Mouse (Mus musculus): ENCODE measurements at regions not wholly inside any gene's neighbourhood (a gene's known extent, or its start where the extent isn't known, plus 50 kb on each side); places are given as distances from the start of the nearest gene placed in this dataset.
A peak's percentile ranks its signal among the peaks of the same experiment; 100 is the strongest.
"Not testable (repeated sequence)": the region's sequence is repeated elsewhere in the genome, so short reads cannot be mapped to it uniquely, and the experiment has no call there.

- intact Hi-C loops (cut with DNase I): no loop called here
- DNase-seq (ENCODE audit: low spot score in 2 of 2): no peak
Observed at GRCm38 (mm10) chr10:119146342-119146741, 93.5 kb downstream of the Cand1 start.

DNA sequence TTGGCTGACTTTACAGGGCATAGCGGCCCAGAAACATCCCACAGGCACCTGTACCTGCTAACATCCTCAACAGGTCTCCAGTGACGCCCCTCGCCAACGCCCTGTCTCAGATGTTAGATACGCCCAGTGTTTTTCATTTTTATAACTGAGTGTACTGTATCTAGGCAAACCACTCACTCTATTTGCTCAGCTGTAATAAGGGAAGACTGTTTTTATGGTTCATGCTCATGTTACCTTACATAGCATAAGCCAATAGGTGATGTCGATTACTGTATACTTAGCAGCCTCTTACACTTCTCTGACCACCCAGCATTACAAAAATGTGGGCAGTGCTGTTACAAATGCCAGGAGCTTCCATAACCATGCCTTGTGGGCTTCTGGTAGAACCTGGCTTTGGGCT lies 97.0 kb downstream of the Cand1 start:
- intact Hi-C loops (cut with DNase I): no loop called here
- DNase-seq (ENCODE audit: low spot score in 2 of 2): no peak

DNA sequence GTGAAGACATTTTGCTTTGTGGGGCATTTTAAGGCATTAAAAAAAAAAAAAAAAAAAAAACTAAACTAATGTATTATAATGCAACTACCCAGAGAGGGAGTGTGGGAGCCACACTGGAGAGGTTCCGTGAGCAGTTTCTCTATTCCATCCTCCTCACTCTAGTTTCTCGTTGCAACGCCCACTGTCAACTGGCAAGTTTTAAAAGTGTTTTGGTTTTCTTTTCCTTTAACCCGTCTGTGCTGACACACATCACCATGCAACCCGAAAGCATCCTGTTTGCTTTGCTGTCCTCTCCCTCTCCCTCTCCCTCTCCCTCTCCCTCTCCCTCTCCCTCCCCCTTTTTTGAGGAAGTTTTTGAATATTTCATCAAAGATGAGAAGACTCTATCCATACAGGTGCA lies 97.5 kb downstream of the Cand1 start:
- intact Hi-C loops (cut with DNase I): no loop called here
- peak in 1 of 2 experiments; percentile 32 for DNase-seq (ENCODE audit: low spot score in 2 of 2)

- intact Hi-C loops (cut with DNase I): no loop called here
- no peak for DNase-seq (ENCODE audit: low spot score in 2 of 2)
Observed at GRCm38 (mm10) chr10:119138237-119138636, 101.6 kb downstream of the Cand1 start.

DNA sequence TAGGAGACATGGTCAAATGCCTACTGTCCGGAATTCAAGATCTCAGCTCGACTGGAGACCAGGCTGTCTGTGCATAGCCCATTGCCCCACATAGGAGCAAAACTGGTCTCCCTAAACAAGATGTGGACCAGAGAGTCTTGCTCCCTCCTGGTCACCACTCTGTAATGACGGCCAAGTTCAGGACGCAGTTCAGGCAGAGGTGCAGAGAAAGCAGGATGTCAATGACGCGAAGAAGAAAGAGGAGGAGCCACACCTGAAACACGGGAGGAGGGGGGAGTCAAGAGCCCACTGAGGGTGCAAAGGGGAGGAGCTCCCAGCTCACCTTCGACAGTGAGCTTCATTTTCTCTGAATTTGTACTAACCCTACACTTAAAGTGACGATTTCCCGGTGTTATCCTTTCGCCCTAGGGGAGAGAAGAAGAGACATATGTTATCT lies 104.3 kb downstream of the Cand1 start:
- intact Hi-C loops (cut with DNase I): no loop called here
- no peak for DNase-seq (ENCODE audit: low spot score in 2 of 2)

DNA sequence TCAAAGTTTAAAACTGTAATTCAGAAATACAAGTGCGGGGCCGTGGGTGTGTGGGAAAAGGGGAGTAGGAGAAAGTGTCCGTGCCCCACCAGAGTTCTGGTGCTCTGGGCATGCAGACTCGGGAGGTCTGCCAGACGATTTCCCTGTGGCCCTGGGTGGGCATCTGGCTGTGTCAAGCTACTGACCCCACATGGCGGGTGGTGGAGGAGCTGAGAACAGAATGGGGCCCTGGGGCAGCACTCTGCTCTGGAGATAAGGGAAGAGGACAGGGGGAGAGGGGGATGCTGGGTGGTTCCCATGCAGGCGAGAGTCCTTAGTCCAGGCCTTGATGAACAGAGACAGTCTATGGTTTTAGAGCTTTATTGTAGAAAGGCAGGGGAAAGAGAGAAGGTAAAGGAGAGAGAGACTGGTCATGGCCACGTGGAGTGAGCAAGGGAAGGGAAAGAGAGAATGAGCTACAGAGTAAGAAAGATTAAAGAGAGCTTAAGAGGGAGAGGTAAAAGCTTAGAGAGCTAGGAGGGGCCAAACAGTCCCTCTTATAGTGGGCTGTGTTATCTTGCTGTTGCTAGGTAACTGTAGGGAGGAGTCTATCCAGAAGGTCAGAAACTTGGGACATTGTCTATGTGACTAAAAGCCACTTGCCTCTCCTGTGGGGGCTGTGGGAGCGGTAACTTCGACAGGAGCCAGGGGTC lies 104.9 kb downstream of the Cand1 start:
- no peak for DNase-seq (ENCODE audit: low spot score in 2 of 2)
- intact Hi-C loops (cut with DNase I): no loop called here

DNA sequence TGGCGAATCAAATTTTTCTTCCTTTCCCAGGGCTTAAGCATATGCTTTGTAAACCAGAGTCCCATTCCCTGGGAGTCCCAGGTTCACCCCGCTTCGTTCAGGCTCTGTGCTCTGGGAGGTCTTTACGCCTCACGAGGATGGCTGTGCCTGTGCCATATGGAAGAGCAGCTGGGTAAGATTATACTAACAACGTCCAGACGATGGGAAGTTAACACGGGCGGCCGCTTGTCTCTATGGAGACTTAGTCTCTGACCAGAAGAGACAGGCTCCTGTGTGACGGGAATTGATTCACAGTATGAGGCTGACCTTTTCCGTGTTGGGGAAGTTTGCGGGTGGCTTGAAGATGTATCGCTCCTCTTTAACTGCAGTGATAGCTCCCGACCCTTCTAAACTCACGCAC lies 107.9 kb downstream of the Cand1 start:
- intact Hi-C loops (cut with DNase I): no loop called here
- no peak for DNase-seq (ENCODE audit: low spot score in 2 of 2)

- intact Hi-C loops (cut with DNase I): no loop called here
Observed at GRCm38 (mm10) chr10:119130676-119131075, 109.2 kb downstream of the Cand1 start.

GRCm38 (mm10) chr10:119128035-119128434 lies 111.8 kb downstream of the Cand1 start:
- DNase-seq (ENCODE audit: low spot score in 2 of 2): no peak
- intact Hi-C loops (cut with DNase I): no loop called here

More at GRCm38 (mm10) chr10:119130676-119131075, 109.2 kb downstream of the Cand1 start:
- DNase-seq (ENCODE audit: low spot score in 2 of 2): no peak

- intact Hi-C loops (cut with DNase I): no loop called here
- DNase-seq (ENCODE audit: low spot score in 2 of 2): no peak
Observed at GRCm38 (mm10) chr10:119123517-119123916, 116.3 kb downstream of the Cand1 start.

GRCm38 (mm10) chr10:119122347-119122746 lies 117.5 kb downstream of the Cand1 start:
- intact Hi-C loops (cut with DNase I): no loop called here
- DNase-seq (ENCODE audit: low spot score in 2 of 2): no peak

DNA sequence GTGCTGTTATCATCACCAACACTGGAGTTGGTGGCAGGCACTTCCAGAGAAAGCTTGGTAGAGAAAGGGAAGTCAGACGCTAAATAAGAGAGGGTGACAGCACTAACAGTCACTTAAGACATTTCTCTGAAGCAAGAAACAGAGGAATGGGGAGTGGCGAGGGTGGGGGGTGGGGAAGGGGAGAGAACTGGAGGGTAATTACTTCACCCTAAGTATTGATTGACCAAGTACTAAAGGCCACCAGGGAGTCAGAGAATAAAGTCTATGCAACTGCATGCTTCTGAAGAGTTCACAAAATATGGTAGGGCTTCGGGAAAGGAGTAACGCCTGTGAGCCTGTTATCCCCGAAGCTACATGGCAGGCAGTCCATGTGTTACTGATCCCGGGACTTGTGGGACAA lies 118.3 kb downstream of the Cand1 start:
- intact Hi-C loops (cut with DNase I): no loop called here
- DNase-seq (ENCODE audit: low spot score in 2 of 2): no peak

- DNase-seq (ENCODE audit: low spot score in 2 of 2): no peak
- intact Hi-C loops (cut with DNase I): no loop called here
Observed at GRCm38 (mm10) chr10:119116843-119117390, 122.9 kb downstream of the Cand1 start.

DNA sequence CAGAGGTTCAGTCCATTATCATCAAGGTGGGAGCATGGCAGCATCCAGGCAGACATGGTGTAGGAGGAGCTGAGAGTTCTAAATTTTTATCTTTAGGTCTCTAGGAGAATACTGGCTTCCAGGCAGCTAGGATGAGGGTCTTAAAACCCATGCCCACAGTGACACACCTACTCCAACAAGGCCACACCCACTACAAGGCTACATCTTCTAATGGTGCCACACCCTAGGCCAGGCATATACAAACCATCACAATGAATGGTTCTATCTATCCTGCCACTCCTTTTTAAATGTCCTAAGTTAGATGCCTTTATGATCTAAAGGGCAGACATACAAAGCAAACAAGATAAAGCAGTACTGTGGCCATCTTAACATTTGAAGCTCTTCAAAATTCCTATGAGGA lies 124.7 kb downstream of the Cand1 start:
- DNase-seq (ENCODE audit: low spot score in 2 of 2); intact Hi-C loops (cut with DNase I): not testable (repeated sequence)

GRCm38 (mm10) chr10:119114653-119115052 lies 125.2 kb downstream of the Cand1 start:
- intact Hi-C loops (cut with DNase I): no loop called here
- DNase-seq (ENCODE audit: low spot score in 2 of 2): no peak

DNA sequence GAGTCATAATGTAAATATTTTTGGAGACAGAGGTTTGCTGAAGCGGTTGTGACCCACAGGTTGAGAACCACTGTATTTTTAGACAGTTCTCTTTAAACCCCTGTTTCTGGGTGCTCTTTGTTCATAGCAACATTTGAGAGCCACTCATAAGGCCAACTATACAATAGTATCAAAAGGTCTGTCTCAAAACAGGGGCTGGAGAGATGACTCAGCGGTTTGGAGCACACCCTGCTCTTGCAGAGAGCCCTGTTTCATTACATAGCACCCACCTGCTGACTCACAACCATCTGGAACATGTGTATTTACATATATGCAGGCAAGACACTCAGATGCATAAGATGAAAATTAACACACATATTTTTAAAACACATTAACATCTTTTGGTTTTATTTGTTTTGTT lies 128.0 kb downstream of the Cand1 start:
- DNase-seq (ENCODE audit: low spot score in 2 of 2): no peak

GRCm38 (mm10) chr10:119111409-119111808 lies 128.4 kb downstream of the Cand1 start:
- no peak for DNase-seq (ENCODE audit: low spot score in 2 of 2)
- intact Hi-C loops (cut with DNase I): no loop called here

More for the DNA sequence above, 128.0 kb downstream of the Cand1 start:
- intact Hi-C loops (cut with DNase I): no loop called here

DNA sequence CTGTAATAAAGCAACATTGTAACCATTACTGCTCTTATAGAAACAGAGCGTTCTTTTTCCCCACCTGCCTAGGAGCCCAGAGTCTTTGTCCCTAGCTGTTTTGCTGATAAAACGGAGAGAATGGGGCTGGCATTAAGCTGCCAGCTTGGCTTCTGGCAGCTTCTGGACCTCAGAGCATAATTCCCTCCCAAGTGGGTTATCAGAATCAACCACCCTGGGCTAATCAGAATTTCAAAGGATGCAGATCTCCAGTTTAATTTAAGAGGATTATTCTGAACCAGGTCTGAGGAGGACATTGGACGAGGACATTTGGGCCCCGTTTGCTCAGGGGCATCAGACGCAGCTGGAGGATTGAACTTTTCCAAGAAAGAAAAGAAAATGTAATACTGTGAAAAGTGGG lies 129.2 kb downstream of the Cand1 start:
- intact Hi-C loops (cut with DNase I): no loop called here
- no peak for DNase-seq (ENCODE audit: low spot score in 2 of 2)

DNA sequence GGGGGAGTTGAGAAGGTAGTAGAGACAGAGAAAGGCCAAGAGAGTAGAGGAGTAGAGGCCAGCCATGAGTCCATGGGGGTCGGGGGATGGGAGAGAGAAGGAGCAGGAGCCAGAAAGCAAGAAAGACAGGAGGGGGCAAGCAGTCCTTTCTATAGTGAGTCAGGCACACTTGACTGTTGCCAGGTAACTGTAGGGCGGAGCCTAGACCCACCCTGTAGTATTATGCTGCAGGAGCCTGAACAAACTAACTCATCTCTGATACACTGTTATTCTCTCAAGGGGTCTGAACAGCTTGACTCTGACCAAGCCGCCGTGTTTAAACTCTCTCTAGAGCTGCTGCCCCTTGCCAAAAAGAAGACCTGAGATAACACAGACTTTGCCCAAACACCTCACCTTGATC lies 130.6 kb downstream of the Cand1 start:
- DNase-seq (ENCODE audit: low spot score in 2 of 2): no peak
- intact Hi-C loops (cut with DNase I): no loop called here

DNA sequence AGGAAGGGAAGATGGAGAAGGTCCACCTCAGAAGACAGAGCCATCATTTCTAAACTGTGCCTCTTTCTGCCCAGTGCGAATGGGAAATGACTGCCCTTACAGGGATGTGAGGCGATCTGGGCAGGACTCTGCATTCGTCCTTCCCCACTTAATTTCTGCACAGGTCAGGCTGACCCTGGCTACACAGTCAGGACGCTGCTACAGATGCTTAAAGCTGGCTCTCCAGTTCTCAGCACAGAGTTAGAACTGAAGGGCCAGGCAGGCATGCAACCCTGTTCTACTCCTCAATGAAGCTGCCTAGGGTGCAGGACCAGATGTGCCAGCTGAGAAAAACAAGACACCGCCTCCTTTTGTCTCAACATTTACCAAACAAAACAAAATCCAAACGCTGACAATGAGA lies 132.1 kb downstream of the Cand1 start:
- intact Hi-C loops (cut with DNase I): no loop called here
- no peak for DNase-seq (ENCODE audit: low spot score in 2 of 2)

GRCm38 (mm10) chr10:119106105-119106504 lies 133.8 kb downstream of the Cand1 start:
- no peak for DNase-seq (ENCODE audit: low spot score in 2 of 2)
- intact Hi-C loops (cut with DNase I): no loop called here

Data from left cerebral cortex, postnatal 36 days (tissue).